Mouse (Mus musculus): Measurements from ENCODE around the gene Gde1. TPM values are rescaled to one million over a fixed set of nuclear protein-coding genes. Genes with fewer than 3 reads are reported as not detected.

Gene Gde1
- polyA plus RNA-seq, 1 experiment from 2014 or later: 255 TPM

DNA sequence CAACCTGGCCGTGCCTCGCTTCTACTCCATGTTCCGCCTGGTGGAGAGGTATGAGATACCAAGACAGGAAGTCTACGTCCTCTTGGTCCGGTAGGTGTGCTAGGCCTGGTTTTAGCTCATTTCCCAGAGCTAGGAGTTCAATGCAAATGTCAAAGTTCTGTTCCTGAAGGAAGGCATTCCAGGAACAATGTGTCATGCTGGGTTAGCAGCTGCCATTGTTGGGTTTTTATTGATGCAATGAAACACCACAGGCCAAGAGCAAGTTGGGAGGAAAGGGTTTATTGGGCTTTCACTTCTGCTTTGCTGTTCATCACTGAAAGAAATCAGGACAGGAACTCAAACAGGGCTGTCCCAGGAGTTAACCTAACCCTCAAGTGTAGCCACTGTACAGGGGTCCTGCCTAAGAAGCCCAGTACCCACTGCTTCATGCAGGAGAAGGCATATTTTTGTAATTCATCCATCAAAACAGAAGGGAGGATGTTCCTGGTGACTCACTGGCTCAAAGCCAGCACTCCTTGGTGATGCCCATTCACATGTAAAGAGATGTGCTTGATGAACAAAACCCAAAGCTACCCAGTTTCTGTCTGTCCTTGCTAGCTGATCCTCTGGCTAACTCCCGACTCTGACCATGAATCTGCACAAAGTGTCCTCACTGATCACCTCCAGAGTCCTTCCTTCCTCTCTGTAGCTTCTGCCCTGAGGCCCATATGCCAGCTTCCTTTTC lies 52.8 kb downstream of the Gde1 start:
- no peaks in the 10 kb centered on the region for H3K9me3 ChIP-seq (ENCODE audit: control insufficient read depth, low read length)
- H3K36me3 ChIP-seq (ENCODE audit: control insufficient read depth, insufficient read depth, low read length): no peaks in the 10 kb centered on the region
- no peak overlapping the region for H3K4me2 ChIP-seq (ENCODE audit: low read depth, low read length)
- ATAC-seq (ENCODE audit: low read depth): no peak
- H3K4me1 ChIP-seq (ENCODE audit: control insufficient read depth, insufficient read depth, low read length): no peaks in the 10 kb centered on the region
- no peak overlapping the region for H3K27ac ChIP-seq (ENCODE audit: low read depth, low read length)
- no peak overlapping the region for H3K4me3 ChIP-seq (ENCODE audit: low read depth, low read length)
- WGBS: 78% methylated on average over 6 of the region's 6 CpGs
- no peaks in the 10 kb centered on the region for H3K27me3 ChIP-seq (ENCODE audit: control insufficient read depth, insufficient read depth, low read length)
- no peak overlapping the region for H3K9ac ChIP-seq (replicated peaks; ENCODE audit: low read depth, low read length)

DNA sequence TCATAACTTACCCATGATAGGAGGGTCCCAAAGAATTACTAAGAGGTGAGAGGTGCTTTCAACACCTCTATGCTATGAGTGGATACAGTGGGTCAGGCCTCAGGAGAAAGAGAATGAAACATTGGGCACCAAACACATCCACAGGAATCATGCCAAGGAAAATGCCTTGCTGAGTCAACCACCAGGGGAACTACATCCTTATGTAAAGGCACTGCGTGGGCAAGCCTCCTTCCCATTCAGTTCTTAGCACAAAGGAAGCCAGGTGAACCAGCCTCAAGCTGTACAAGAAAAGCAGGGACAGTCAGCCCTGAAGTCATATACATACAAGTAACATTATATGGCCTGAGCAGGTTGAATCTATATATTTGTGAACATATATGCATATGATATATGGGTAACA lies 54.7 kb downstream of the Gde1 start:
- H3K4me2 ChIP-seq (ENCODE audit: low read depth, low read length): no peak overlapping the region
- no peaks in the 10 kb centered on the region for H3K27me3 ChIP-seq (ENCODE audit: control insufficient read depth, insufficient read depth, low read length)
- no peaks in the 10 kb centered on the region for H3K9me3 ChIP-seq (ENCODE audit: control insufficient read depth, low read length)
- no peak overlapping the region for H3K9ac ChIP-seq (replicated peaks; ENCODE audit: low read depth, low read length)
- no peaks in the 10 kb centered on the region for H3K4me1 ChIP-seq (ENCODE audit: control insufficient read depth, insufficient read depth, low read length)
- 74% methylated on average over 1 of the region's 1 CpGs for WGBS
- H3K4me3 ChIP-seq (ENCODE audit: low read depth, low read length): no peak overlapping the region
- H3K36me3 ChIP-seq (ENCODE audit: control insufficient read depth, insufficient read depth, low read length): no peaks in the 10 kb centered on the region
- no peak for ATAC-seq (ENCODE audit: low read depth)
- H3K27ac ChIP-seq (ENCODE audit: low read depth, low read length): no peak overlapping the region

DNA sequence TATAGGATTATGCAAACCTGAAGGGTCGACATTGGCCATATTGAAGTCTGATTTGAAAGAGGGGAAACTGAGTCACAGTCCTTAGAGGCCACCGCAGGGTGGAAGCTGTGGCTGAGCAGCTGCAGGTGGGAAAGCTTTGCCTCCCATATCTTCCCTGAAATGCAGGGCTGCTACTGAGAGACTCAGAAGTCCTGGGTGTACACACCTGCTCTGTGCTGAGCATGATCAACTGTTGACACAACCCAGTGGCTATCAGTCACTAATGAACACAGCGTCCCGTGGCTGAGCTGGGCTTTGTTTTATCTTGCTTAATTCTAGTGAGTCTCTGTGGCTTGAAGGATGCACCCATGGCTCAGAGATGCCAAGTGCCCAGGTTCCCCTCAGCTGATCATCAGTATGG lies 55.5 kb downstream of the Gde1 start:
- Histone ChIP-seq H3K9me3 (ENCODE audit: control insufficient read depth, low read length) (no peaks in the 10 kb centered on the region), H3K4me1 (ENCODE audit: control insufficient read depth, insufficient read depth, low read length) (no peaks in the 10 kb centered on the region), H3K9ac (replicated peaks; ENCODE audit: low read depth, low read length) (no peak overlapping the region), H3K4me2 (ENCODE audit: low read depth, low read length) (no peak overlapping the region), H3K36me3 (ENCODE audit: control insufficient read depth, insufficient read depth, low read length) (no peaks in the 10 kb centered on the region), H3K27me3 (ENCODE audit: control insufficient read depth, insufficient read depth, low read length) (no peaks in the 10 kb centered on the region), H3K27ac (ENCODE audit: low read depth, low read length) (no peak overlapping the region), H3K4me3 (ENCODE audit: low read depth, low read length) (no peak overlapping the region)
- 89% methylated on average over 4 of the region's 4 CpGs for WGBS
- no peak for ATAC-seq (ENCODE audit: low read depth)

DNA sequence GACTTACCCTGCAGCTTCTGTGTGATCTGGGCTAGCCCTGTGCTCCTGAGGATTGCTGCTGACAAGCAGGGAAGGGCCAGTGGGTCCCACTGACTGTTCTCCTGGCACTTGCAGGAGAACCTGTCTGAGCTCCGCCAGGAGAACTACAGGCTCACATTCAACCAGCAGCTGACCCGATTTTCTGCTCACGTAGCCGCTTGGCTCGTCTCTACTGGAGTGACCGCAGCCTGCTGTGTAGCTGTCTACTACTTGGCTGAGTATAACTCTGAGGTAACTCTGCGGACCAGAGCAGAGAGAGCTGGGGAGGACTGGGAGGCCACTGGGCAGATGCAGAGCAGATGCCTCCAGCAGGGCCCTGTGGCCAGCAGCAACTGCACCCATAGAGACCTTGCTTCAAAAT lies 56.2 kb downstream of the Gde1 start:
- Histone ChIP-seq H3K4me3 (ENCODE audit: low read depth, low read length) (no peak overlapping the region), H3K36me3 (ENCODE audit: control insufficient read depth, insufficient read depth, low read length) (no peaks in the 10 kb centered on the region), H3K4me2 (ENCODE audit: low read depth, low read length) (no peak overlapping the region), H3K4me1 (ENCODE audit: control insufficient read depth, insufficient read depth, low read length) (no peaks in the 10 kb centered on the region), H3K27me3 (ENCODE audit: control insufficient read depth, insufficient read depth, low read length) (no peaks in the 10 kb centered on the region), H3K9ac (replicated peaks; ENCODE audit: low read depth, low read length) (no peak overlapping the region), H3K27ac (ENCODE audit: low read depth, low read length) (no peak overlapping the region), H3K9me3 (ENCODE audit: control insufficient read depth, low read length) (no peaks in the 10 kb centered on the region)
- 82% methylated on average over 7 of the region's 7 CpGs for WGBS
- ATAC-seq (ENCODE audit: low read depth): no peak

DNA sequence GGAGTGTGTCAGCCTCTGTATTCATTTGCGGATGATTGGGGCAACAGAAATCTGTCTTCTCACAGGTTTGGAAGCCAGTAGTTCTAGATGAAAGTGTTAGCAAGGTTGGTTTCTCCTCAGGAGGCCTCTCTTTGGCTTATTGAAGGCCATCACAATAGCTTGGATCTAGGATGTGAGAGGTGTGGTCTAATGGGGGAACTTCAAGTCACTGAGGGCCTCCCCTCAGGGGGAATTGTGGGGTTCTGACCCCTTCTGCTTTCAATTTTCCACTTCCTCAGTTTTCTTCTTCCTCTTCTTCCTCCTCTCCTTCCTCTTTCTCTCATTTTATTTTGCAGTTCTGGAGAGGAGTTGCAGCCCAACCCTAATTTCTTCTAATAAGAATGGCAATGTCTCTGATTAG lies 59.3 kb downstream of the Gde1 start:
- Histone ChIP-seq H3K4me3 (ENCODE audit: low read depth, low read length) (no peak overlapping the region), H3K9ac (replicated peaks; ENCODE audit: low read depth, low read length) (no peak overlapping the region), H3K36me3 (ENCODE audit: control insufficient read depth, insufficient read depth, low read length) (no peaks in the 10 kb centered on the region), H3K4me2 (ENCODE audit: low read depth, low read length) (no peak overlapping the region), H3K27ac (ENCODE audit: low read depth, low read length) (no peak overlapping the region), H3K27me3 (ENCODE audit: control insufficient read depth, insufficient read depth, low read length) (no peaks in the 10 kb centered on the region), H3K4me1 (ENCODE audit: control insufficient read depth, insufficient read depth, low read length) (no peaks in the 10 kb centered on the region), H3K9me3 (ENCODE audit: control insufficient read depth, low read length) (no peaks in the 10 kb centered on the region)
- 89% methylated on average over 1 of the region's 1 CpGs for WGBS
- no peak for ATAC-seq (ENCODE audit: low read depth)

Other genes starting within 250 kb of the Gde1 start
- gene Itpripl2, start 213.8 kb downstream of the Gde1 start, polyA plus RNA-seq (2014; fragmentation: Nextera tagmentation; extraction: Ambion mirVana): 0.29 and 0.93 TPM in 2 replicates
- 113 and 127 TPM in 2 replicates for gene Coq7, start 172.4 kb downstream of the Gde1 start, polyA plus RNA-seq (2014; fragmentation: Nextera tagmentation; extraction: Ambion mirVana)
- gene Tmc7, start 121.0 kb downstream of the Gde1 start, polyA plus RNA-seq (2014; fragmentation: Nextera tagmentation; extraction: Ambion mirVana): 7.7 and 8.7 TPM in 2 replicates
- gene Tmc5, start 108.5 kb downstream of the Gde1 start, polyA plus RNA-seq (2014; fragmentation: Nextera tagmentation; extraction: Ambion mirVana): 0.19 and 0.45 TPM in 2 replicates
- gene Ccp110, start 6.8 kb upstream of the Gde1 start, polyA plus RNA-seq (2014; fragmentation: Nextera tagmentation; extraction: Ambion mirVana): 19.6 and 20.9 TPM in 2 replicates
- 88.8 and 107 TPM in 2 replicates for gene Vps35l, start 34.4 kb upstream of the Gde1 start, polyA plus RNA-seq (2014; fragmentation: Nextera tagmentation; extraction: Ambion mirVana)
- gene Iqck, start 150.0 kb upstream of the Gde1 start, polyA plus RNA-seq (2014; fragmentation: Nextera tagmentation; extraction: Ambion mirVana): 3.2 and 3.4 TPM in 2 replicates
- 60.9 and 61.6 TPM in 2 replicates for gene Knop1, start 150.5 kb upstream of the Gde1 start, polyA plus RNA-seq (2014; fragmentation: Nextera tagmentation; extraction: Ambion mirVana)